Mouse (Mus musculus) yolk sac, embryonic 10.5 days (tissue): ENCODE data around the gene Etv6.
A peak's percentile ranks its signal among the peaks of the same experiment; 100 is the strongest.
"Not testable (repeated sequence)": the region's sequence is repeated elsewhere in the genome, so short reads cannot be mapped to it uniquely, and the experiment has no call there.

ENCODE experiments used
- DNase-seq: peaks from one replicate; pipeline ENCODE4 v3.0.0-alpha.2; 2017; ENCODE audit warnings: low spot score

Etv6 gene

DNA sequence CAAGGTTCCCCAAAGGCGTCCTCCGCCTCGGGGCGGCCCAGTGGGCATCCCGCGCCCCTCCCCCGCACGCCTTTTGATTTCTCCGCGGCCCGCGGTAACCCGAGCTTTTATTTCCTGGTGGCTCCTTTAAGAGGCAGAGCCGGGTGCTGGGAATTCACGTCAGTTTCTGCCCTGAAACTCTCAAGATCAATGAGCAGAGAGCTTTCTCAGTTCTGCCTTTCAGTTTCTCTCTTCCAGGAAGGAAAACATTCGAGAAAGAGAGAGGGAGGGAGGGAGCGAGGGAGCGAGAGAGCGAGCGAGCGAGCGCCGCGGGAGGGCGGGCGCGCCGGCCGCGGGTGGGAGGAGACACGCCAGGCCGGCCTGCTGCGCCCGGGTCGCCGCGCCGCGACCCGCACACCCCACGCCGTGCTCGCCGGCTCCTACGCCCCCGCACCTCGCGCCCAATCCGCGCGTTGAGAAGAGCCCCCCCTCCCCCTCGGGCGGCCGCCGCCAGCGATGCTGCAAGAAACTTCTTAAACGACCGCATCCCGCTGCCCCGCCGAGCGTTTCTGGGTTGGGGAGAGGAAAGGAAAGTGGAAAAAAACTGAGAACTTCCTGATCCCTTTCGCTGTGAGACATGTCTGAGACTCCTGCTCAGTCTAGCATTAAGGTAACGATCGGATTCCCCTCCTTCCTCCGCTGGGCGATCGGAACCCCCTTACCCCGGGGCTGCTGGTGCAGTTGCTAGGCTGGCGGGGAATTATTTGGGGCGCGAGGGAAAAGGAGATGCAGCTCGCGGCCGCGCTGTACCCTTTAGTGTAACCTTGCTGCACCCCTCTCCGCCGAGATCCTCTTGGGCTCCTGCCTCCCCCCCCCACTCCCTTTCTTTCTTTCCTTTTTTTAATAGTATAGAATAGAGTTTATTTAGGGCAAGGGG, at the start of gene Etv6:
TSS of gene Etv6 (plus strand) at position 211 of the 916 bp plus-strand sequence.
- peak; percentile 84 for DNase-seq

DNA sequence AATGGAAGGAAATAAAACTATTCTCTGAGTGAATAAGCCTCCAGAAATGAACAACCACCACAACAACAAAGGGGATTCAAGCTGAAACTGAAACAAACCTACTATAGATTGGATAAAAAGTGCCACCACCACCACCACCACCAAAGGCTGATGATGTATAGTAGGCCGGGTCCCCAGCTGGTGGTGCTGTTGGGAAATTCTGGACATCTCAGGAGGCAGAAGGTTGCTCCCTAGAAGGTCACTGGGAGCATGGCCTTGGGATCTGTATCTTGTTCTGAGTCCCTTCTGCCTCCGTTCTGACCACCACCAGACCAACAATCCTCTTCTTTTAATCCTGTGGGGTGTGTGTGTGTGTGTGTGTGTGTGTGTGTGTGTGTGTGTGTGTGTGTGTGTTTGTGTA, 49.3 kb upstream of the Etv6 start:
- peak; percentile 6 for DNase-seq

DNA sequence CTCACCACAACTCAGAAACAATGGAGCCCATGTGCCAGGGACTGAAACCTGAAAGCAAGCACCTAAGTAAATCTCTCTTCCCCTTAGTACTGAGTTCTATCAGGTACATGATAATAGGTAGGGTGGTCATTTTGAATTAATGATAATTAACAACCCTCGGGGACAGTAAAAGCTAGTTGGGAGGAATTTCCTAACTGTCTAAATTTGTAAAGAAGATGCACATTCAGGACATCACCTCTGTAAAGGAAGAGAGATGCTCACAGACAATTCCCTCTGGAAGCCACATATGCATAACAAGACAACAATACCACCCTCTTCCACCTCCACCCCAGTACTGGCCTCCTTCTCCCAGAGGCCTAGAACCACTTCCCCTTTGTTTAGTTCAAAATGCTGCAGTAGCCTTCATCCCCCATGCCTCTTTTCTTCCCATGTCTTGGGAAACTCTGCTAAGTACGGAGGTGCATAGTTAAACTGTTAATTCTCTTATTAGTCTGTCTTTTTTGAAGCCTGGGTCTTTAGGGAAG, 48.4 kb upstream of the Etv6 start:
- DNase-seq = no peak

DNA sequence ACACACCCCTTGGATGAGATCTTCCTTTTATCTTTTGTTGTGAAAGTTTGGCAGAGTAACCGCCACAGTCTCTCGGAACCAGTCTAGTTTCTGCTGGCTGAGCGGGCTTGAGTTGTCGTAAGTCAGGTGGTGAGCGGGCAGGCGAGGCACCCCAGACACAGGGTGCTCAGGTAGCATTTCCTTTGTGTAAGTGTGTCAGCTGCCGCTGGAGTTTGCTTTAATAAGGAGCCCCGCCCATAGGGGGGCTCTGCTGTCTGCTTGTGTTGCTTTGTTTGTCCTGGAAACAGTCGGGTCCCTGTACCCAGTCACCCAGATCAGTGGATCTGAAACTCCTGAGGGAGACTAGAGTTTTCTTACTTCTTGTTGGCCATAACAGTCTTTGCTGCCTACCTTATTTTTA, 47.5 kb upstream of the Etv6 start:
- no peak for DNase-seq

DNA sequence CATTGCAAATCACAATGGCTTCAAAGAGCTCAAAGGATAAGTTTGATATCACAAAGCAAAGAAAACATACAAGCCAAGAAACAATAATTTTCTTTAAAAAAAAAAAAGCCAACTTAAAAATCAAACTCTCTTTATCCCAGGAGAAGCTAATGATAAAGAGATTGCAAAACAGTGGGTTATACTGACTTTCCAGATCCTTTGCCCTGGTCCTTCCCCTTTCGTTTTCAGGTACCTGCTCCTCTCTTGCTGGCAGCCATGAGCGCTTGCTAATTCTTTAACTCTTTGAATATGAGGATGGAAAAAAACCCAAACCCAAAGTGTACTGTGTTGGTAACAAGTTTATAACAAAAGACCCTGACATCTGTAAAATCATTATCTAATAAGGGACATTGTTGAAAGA, 38.0 kb upstream of the Etv6 start:
- DNase-seq = no peak

DNA sequence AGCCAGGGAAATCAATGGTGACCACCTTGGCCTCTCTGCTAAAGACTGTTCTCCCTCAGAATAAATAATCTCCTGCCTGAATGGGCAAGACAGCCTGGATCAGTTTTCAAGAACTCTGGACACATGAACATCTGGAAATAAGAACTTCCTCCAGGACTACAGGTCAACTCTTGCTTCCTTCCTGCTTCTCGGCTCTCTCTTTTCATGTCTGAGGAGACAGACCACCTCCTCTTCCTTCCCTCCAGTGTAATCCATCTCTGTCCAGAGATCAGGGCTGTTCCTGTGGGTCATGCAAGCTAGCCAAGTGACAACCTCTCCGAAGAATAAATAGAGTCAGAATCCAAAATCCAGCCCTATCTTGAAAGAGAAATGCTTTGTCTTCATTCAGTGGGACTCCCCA, 37.6 kb upstream of the Etv6 start:
- no peak for DNase-seq

DNA sequence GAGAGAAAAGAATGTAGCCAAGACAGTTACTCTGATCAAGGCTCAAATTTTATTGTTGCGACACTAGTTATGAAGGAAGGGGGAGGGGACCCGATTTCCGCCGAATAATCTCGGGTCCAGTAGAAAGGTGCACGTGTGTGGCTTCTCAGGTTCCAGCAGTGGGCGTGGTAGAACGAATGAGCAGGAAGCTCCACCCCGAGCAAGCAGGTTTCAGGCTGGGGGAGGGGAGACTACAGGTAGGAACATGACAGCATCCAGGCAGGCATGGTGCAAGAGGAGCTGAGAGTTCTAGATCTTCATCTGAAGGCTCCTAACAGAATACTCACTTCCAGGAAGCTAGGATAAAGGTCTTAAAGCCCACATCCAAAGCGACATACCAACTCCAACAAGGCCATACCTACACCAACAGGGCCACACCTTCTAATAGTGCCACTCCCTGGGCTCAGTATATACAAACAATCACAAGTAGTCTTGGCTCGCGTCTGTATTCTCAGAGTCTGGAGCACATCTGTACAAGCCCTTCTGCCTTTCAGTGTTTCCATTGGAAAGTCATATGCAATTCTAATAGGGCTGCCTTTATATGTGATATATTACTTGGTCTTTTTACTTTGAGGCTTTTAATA, 20.9 kb upstream of the Etv6 start:
- DNase-seq = not testable (repeated sequence)

DNA sequence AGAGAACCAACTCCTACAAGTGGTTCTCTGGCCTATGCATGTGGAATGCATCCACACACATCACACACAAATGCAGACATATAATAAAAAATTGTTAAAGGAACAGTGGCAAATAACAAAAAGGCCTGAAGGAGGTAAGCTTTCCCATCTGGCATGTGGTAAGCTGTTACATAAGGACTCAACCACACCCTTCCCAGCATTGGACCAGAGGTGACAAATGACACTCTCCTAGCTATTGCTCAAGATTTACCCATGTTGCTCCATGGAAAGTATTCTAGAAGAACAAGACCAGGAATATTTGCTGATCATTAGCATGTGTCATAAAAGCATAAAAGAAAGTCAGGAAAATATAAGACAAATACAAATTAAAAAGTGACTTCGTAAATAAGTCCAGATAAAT, 16.7 kb upstream of the Etv6 start:
- DNase-seq = no peak

DNA sequence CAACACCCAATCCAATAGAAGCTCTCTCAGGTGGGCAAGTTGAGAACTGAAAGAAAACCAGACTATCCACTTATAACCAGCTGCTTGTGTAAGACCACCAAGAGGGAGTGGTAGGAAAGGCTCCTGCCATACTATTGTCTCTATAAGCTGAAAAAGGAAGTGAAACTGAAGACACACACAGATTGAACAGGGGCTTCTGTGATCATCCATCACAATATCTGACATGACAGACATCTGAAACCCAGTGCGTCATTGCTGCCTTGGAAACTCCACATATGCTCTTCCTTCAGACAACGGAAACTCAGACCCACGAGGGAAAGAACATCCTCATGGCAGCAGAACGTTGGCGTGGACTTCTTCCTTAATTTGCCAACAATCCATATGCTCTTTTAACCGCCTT, 14.7 kb upstream of the Etv6 start:
- no peak for DNase-seq

DNA sequence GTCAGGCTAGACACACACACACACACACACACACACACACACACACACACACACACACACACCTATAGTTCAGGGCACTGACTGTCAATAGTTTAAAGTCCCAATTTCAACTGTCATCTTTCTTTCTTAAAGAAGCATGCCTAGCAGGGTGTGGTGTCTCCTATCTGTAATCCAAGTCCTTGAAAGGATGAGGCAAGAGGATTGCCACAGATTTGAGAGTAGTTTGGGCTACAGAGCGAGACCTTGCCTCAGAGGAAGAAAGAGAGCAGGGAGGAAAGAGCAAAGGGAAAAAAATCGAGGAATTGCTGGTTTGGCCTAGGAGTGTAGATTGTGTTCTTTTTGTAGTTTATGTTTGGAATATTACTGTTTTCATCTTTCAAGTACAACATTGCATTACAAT, 9.2 kb upstream of the Etv6 start:
- no peak for DNase-seq

DNA sequence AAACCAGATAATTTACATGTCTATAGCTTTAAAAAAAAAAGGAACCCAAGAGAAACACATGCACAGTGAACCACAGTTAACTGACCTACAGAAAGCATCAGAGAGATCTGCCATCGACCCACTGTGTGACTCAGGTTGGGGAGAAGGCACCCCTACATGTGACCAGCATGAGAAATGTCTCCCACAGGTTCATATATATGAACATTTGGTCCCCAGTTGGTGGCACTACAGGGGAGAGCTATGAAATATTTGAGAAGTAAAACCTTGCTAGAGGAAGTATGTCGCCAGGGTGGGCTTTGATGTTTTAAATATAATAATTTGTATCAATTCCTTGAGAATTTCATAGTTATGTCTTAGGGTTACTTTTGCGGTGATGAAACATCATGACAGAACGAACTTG, 8.5 kb upstream of the Etv6 start:
- no peak for DNase-seq

DNA sequence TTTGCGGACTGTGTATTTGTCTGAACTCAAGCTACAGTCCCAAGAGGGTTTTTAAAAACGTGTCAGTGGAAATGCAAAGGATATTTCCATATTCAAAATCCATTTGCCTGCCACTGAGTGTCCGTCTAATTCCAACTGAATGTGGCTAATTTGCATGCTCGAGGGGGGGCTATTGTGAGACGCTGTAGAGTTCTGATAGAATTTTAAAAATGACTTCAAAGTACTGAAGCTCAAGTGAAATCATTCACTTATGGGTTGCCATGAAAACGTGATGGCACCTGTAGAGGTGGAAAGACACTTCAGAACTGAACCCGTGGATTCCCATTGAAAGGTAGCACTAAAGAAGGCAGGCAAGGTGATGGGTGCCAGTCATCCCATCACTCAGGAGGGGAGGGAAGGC, 3.0 kb upstream of the Etv6 start:
- DNase-seq = no peak

DNA sequence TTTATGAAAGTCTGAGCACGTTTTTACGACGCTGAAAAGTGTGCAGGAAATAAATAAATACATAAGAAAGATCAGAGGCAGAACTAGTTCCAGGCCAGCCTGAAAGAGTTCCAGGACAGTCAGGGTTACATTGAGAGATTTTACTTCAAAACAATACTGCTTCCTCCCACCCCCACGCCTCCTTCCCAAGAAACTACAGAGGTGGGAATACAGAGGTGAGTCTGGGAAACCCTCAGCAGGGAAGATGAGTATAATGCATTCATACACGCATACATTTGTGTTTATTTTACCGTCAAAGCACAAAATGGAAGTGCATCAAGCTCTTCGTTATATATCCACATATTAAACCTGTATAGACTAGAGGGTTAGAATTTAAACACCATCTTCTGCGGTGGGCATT, 1.1 kb upstream of the Etv6 start:
- DNase-seq = no peak

DNA sequence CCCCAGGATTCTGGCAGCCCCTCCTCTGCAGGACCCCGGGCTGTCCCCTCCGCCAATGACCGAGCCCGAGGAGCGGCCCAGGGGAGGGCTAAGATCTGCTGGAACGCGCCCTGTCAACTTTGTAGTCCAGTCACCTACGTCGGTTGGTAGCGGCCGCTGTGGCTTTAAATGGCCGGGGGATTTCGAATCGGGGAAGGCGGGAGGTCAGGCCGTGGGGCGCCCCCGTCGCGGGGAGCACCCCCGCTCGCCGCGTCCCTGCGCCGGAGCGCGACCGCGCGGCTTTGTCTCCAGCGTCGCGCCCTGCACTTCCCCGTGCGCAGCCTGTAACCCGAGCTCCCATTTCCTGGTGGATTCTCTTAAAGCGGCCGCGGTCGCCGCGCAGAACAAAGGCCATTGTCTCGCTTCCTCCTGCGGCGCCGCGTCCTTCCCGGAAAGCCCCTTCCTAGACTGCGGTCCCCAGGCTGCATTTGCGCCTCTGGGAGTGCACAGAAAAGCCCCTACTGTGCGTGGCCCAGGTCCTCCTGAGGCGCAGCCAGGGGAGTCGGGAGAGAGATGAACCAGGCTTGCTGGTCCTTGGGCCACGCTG, 503 bp upstream of the Etv6 start:
- DNase-seq = peak; percentile 90

DNA sequence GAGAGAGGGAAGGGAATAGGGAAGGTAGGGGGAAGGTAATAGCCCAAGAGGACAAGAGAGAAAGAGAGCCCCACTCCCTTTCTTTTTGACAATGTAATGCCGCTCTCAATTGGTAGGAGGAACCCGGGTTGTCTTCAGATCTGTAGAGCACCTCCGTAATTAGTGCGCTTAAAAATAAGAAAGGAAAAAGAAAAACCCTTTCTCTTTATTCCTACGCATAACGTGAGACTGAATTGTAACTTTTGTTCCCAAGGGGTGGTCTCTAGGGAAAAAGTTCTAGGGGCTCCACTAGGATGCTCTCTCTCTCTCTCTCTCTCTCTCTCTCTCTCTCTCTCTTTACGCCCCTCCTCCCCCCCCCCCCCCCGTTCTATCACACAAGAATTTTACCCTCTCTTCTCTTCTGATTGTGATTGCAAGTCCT, 1.0 kb downstream of the Etv6 start:
- DNase-seq = no peak

DNA sequence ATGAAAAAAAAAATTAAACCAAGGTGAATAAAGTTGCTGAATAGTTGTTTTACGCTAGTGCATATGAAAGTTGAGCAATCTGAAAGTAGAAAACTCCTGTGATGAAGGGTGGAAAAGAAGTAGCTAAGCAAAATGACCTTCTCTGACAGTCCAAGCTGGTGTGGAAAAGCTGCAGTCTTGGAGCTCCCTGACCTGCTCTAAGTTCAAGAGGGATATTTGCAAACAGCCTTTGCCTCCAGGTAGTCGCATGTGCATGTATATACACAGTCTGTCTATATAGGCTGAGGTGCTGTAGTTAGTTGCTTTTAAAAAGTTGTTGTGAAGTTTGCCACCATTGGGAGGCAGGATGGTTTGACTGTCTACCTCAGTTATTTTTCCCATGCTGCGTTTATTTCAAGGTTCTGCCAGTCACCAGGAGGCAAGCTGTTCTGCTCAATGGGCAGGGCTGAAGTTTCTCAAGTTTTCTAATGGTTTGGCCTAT, 1.5 kb downstream of the Etv6 start:
- DNase-seq = no peak

DNA sequence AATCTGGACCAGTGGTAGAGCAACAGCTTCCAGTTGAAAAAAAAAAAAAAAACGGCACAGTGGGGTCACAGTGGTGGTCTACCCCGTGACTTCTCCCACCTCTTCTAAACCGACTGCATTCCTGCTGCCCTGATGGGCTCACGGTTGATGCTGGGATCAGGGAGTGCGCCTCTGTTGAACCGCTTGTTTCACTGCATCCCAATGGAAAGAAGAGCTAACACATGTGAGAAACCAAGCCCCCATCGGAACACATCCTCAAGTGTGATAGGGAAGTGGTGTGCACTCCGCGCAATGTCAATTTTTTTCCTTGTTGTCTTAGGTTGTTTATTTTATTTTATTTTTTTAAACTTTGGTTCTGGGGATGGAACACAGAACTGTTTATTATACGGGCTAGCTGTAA, 2.5 kb downstream of the Etv6 start:
- DNase-seq = no peak

DNA sequence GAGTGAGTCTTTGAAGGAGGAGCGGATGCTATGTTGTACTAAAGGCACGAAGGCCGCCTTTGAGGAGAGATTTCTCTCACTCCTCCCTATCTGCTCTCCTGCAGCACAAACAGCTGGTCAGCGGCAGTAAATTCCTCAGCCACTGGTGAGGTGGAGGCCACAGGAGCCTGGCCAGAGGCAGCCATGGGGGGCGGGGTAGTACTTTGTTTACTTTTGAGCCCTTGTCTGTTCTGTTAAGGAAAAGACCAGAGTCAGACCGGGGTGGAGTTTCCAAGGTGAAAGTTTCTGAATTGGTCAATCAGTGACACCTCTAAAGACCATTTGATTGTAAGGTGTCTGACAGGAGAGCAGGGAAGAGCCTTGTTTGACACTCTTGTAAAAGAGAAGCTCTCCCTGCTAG, 3.4 kb downstream of the Etv6 start:
- DNase-seq = peak; percentile 89

DNA sequence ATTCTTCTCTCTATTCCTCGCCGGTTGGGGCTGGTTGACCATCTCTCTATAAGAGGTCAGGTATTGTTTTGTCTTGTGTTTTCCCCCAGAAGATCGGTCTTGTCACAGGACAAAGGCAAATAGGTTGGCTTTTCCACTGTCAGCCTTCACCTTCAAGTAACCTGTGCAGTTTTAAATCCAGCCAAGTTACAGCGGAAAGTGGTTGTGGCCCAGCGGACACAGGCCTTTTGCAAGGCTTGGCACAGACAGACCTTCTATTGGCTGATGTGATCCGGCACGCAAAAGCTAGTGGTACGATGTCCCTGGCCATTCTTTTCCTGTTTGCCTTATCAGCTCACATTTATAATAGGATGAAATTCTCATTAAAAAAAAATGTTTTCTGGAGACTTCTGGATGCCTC, 3.9 kb downstream of the Etv6 start:
- DNase-seq = no peak

DNA sequence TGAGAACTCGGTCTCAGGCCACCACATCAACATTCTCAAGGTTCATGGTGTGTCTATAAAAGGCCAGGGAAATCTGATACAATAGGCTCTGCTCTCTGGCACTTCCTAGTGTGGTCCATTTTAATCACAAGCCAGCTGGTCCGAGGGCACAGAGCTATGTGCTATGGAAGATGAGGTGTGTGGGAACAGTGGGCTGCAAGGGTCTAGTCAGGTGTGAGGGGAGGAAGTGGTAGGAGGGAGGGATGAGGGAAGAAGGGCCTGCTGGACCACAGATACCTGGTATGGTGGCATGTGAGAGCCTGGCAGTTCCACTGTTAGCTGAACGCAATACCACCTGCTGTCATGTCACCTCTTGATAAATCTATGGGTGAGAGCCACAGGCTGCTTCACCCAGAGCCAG, 4.8 kb downstream of the Etv6 start:
- DNase-seq = no peak

DNA sequence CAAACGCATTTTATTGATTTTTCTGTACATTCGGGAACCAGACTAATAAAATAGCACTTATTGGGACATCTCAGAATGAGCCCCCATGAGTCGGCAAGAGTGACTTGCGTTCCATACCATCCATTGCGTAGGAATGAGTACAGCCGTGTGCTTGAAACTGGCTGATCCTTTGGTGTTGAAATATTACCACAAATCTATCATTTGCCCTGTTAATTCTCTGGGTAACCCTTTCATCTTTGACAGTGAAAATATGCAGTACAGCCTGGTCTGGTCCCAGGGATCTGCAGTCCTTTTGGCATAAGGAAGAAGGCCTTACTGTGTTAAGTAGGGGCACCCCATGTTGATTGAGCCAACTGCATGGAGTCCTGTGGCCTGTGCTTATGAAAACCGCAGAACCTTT, 5.8 kb downstream of the Etv6 start:
- no peak for DNase-seq

DNA sequence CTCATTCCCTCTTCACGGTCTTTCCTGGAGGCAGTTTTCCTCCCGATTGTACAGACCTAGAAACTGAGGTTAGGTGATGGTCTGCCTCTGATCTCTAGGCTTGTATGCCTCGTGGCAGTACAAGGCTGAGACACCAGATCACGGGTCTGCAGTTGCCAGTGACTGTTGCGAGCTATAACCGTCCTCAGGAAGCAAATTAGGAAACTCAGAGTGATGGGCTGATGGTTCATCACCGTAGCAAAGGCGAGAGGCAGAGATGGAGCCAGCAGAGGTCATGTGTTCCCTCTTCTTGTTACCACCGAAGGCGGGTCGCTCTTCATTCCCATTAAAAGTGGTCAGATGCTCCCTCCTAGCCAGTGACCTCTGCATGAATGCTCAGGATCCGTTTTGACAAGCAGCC, 6.4 kb downstream of the Etv6 start:
- no peak for DNase-seq

DNA sequence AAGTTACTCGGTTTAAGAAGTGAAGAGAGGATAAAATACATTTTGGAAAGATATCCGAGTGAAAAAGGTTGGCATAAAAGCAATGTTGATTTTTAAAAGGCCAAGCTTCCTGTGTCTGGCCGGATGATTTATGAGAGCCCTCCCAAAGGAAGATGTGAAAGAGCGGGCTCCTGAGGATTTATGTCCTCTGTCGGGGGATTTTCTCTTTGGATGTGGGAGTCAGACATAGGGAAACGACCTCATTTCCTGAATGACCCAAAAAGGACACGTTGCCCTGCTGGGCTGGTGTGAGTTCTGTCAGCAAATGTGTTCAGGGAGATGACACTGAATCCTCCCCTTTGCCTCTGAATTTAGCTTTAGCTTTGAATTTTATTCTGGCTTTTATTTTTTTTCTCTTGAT, 8.0 kb downstream of the Etv6 start:
- DNase-seq = peak; percentile 39
